Mouse (Mus musculus) heart, adult 2 months (tissue): ENCODE results near the gene Gys2.

Source experiments
- CTCF ChIP-seq: fragments of 200-600 bp; IDR thresholded peaks from 2 replicates; pipeline ENCODE4 v1.8.1; 2022; ENCODE audit warnings: antibody characterized with exemption, mild to moderate bottlenecking, moderate library complexity
- EP300 ChIP-seq: fragments of 200-500 bp; IDR thresholded peaks from 2 replicates; pipeline ENCODE4 v1.6.1; 2011; ENCODE audit warnings: low read depth, low read length, control low read depth; ENCODE audit not compliant: insufficient read depth

GRCm38 (mm10) chr6:142471141-142471540, 1.8 kb downstream of the Gys2 start:
- no peak for TF ChIP-seq EP300
- no peak for TF ChIP-seq CTCF
